Mouse (Mus musculus) regulatory T cell (primary cell): ENCODE data around the gene Arnt2.

Experiments used
- in situ Hi-C: fragments of 300-600 bp; cut with MboI, MseI; formaldehyde crosslinking; loops from one replicate; pipeline ENCODE4 v1.15.1; 2025; ENCODE audit warnings: high pct_unique_total_duplicates

Arnt2 gene

GRCm38 (mm10) chr7:84401641-84402455 lies 8.1 kb downstream of the Arnt2 start:
- in situ Hi-C loops, result no loop called here

- in situ Hi-C loops, result no loop called here
These were observed 12.7 kb downstream of the Arnt2 start for GRCm38 (mm10) chr7:84397320-84397719.

- in situ Hi-C loops, result no loop called here
These were observed 13.4 kb downstream of the Arnt2 start for GRCm38 (mm10) chr7:84396581-84396980.

DNA sequence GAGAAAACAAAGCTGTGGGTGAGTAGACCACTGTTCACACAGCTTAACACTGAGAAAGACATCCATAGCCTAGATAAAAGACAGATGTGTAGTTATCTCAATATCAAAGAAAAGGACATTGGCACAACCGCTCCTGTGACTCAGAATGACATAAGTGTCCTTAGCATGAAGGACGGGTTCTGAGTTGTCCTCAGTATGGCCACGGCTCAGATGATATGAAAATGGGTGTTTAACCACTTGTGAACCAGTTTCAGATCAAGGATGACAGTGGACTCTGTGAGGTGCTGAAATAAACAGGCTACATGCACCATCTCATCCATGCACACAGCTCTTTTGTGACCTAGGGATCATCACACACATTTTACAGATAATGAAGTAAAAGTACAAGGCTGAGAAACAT lies 22.1 kb downstream of the Arnt2 start:
- in situ Hi-C loops, result no loop called here

GRCm38 (mm10) chr7:84386472-84386871 lies 23.5 kb downstream of the Arnt2 start:
- in situ Hi-C loops, result no loop called here

DNA sequence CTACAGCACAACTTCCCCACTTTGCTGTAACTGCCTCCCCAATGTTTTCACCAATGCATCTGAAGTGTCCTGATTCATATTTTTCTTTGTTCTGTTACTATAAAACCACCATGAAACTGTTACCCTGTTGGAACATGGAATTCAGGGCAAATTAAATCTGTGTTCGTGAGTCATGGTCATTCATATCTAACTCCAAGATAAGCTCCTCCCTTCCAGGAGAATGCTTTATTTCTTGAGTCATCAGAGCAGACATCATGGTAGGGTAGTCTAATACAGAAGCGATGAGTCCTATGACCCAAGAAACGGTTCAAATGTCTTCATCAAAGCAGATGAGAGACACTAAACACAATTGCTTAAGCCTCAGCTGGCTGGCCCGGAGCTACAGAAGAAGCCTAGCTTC lies 25.2 kb downstream of the Arnt2 start:
- in situ Hi-C loops, result no loop called here

DNA sequence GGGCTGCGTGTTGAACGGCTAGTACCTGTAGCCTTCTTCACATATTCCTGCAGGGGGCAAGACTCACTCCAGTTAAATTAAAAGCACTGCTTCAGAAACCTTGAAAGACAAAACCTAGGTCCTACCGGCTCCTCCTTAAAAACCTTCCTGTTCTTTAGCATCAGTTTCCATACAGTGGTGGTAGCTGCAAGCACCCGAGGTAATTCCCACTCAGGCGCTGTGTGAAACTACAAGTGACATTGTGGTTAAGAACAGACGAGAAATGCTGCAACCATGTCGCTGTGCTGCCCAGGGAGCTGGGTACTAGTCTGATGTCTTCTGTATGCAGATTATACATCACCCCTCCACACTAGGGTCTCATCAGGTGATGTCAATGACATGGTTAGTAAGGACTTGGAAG lies 25.9 kb downstream of the Arnt2 start:
- in situ Hi-C loops, result no loop called here

DNA sequence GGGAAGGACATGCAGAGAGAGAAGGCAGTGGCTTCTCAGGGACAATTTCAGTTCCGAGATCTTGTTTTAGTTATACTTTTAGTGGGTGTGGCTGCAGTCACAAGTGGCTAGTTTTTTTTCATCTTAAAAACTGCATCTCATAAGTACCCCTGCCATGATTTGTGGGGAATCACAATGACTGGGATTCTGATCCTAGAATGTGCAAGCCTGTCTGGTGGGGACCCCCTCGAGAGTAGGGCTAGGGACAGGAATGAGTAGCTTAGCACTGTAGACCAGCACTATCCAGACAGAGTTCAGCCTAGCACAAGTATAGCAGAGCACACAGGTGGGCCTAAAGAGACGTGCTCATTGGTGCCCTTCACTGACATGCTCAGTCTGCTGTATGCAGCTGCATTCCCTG lies 27.6 kb downstream of the Arnt2 start:
- in situ Hi-C loops, result no loop called here

- in situ Hi-C loops, result no loop called here
These were observed 29.2 kb downstream of the Arnt2 start for GRCm38 (mm10) chr7:84380810-84381209.

DNA sequence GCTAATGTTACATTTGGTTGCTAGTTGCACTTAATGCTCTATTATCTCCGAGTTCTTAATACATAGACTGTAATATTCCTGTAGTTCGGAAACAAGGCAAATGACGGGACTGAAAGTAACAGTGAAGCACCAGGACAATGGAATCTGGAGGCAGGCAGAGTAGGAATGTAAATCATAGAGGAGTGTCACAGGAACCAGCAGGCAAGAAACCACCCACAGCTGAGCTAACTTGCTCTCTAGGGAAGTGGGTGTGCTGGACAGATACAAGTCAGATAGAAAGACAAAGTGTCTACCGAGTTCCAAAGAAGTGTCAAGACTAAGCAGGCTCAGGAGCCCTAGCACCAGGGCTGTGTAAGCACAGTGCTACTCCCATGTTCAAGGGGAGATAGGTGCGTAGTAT lies 32.6 kb downstream of the Arnt2 start:
- in situ Hi-C loops, result no loop called here

DNA sequence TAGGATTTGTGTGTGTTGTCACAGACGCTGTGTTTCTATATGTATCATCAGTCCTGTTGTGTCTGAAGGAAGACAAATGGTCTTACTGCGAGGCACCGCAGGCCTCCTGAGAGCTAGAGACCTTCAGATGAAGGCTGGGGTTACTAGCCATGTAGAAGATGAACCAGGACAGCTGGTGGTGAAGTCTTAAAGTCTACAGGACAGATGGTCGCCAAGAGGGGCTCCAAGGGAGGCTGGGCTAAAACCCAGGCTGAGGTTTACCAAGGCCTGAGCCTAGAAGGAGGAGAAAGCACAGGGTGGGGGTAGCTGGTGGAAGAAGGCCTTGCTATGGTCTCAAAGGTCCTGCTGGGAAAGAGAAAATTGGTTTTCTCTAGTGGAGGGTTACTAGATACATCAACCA lies 36.3 kb downstream of the Arnt2 start:
- in situ Hi-C loops, result no loop called here

- in situ Hi-C loops, result no loop called here
These were observed 37.1 kb downstream of the Arnt2 start for GRCm38 (mm10) chr7:84372871-84373270.

GRCm38 (mm10) chr7:84372280-84372679 lies 37.7 kb downstream of the Arnt2 start:
- in situ Hi-C loops, result no loop called here

GRCm38 (mm10) chr7:84370911-84371592 lies 38.9 kb downstream of the Arnt2 start:
- in situ Hi-C loops, result no loop called here

DNA sequence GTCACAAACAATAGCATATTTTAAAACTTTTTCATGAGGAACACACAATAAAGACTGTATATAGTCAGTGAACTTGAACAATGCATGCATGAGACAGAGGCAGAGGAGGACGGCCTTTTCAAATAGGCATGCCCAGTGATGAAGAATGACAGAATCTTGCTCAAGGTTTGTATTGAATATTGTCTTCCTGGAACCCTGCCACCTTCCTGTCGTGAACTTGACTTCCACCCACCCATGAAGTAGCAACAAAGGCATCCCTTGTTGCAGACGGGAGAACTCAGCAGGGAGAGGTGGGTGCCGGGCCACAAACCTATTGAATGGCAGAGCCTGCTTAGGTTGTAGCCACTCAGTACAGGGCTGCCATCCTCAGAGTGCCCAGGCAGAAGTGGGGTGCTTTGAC lies 43.7 kb downstream of the Arnt2 start:
- in situ Hi-C loops, result no loop called here

DNA sequence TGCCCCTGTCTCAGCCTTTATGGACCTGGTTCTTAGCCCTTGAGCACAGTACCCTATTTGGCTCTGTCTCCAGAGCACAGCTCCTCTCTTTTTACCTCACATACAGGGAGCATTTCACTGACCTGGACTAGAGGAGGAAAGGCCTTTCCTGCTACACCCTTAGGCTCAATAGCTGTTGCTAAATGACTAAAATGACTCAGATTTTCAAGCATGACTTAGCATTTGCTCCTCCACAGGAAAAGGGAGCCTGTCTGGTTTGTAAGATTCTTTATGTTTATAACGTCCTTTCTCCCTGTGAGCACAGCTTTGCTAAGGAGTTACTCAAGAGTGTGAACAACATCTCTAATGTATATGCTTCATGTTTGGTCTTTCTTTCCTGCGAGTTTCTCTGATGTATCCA lies 47.3 kb downstream of the Arnt2 start:
- in situ Hi-C loops, result no loop called here

- in situ Hi-C loops, result no loop called here
These were observed 48.8 kb downstream of the Arnt2 start for GRCm38 (mm10) chr7:84361086-84361684.

DNA sequence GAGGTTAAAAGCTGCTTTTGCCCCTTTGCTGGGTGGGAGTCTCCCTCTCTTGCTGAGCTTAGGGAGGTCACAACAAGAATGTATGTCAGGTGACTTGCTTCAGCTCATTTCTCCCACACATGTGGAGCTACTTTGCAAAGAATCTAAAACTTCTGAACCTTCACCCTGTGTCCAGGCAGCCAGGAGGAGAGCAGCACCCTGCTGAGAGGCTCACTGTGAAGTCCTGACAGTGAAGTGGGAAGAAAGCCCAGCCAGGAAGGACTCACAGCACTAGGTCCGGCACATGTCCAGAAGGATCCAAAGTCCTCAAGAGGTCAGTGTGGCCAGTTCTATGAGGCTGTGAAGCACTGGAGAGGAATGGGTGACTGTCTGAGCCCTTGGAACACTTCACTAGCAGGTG lies 51.5 kb downstream of the Arnt2 start:
- in situ Hi-C loops, result loop anchor here (5.0 kb wide), 1 partner anchor 271 kb away; the partner anchor contains the start of gene Cemip

DNA sequence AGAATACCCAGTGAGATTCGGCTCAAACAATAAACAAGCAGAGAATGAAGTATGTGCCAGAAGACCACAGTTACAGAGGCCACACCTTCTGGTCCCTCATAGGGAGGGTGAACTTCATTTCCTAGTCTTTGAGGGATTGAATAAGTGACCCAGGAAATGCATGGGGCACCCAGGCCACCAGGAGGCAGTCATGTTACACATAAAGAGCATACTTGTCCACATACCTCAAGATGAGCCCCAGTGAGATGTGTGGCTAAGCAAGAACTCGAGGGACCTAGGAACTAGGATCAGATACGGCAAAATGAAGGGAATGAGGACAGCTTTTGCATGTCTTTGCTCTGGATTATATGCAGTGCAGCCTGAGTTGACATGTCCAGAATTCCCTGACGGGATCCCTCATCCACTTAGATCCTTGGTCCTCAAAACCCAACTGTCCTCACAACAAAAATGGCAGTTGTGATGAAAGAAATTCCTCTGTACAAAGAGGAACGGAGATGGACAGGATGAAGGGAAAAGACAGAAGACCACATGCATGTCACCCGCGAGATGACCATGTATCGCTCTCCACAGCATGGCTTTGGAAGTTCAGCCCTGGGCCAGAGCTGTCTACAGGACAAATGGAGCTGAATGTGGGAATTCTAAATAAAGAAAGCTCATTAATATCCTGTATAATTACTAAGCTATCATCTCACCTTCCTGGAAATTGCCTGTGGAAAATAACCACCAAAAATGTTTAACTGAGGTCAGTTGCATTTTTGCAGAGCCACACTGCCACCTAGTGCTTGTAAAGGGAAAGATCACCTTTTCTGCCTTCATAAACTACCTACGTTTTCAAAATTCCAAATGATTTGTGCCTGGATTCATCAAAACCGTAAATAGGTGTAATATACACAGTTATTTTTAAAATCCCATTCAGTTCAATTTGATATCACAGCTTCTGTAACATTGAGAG lies 54.1 kb downstream of the Arnt2 start:
- in situ Hi-C loops, result loop anchor here (5.0 kb wide), 1 partner anchor 269 kb away; the partner anchor contains the start of gene Cemip

DNA sequence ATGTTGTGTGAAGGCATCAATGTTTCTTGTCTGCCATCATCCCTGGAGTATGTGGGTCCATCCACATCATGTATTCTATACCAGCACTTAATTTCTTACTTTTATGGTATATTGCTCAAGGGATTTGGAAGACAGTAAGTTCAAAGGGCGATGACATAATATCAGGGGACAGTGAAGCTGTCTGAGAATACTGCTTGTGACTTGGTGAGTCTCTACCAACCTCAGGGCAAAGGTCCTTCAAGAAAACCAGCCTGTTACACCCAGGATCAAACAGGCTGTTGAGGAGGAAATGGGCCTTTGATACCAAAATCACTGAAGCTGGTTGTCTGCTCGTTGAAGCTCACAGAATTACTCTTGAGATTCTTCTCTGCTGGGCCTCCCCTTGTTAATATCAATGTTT lies 55.1 kb downstream of the Arnt2 start:
- in situ Hi-C loops, result loop anchor here (5.0 kb wide), 1 partner anchor 268 kb away; the partner anchor contains the start of gene Cemip

DNA sequence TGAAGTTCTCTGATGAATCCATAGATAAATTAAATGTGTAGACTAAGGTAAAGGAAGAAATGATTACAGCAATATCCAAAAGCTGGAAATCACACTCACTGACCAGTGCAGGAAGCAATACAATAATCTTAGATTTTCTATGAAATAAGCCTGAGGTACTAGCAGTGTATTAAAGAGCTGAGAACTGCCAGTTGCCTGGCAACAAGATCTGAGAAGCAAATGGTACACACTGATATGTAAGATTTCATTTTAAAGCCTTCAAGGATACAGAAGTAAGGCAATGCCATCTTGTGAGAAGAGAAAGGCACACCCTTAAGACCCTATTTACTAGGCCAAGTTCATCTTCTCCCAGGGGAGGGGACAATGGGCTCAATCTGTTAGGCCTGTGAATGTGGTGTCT lies 59.4 kb downstream of the Arnt2 start:
- in situ Hi-C loops, result no loop called here
